Mouse (Mus musculus) kidney, postnatal 0 days (tissue): ENCODE measurements at regions not wholly inside any gene's neighbourhood (a gene's known extent, or its start where the extent isn't known, plus 50 kb on each side); places are given as distances from the start of the nearest gene placed in this dataset.

ENCODE experiments used
- ATAC-seq: fragments of 200-750 bp; cut with Nextera tagmentation; replicated peaks from 2 replicates; pipeline ENCODE4 v1.8.0; 2017; ENCODE audit warnings: low read depth, moderate number of reproducible peaks, moderate TSS enrichment, moderate library complexity; ENCODE audit not compliant: low FRiP score
- DNase-seq: peaks from one replicate; pipeline ENCODE4 v3.0.0-alpha.2; 2016; ENCODE audit warnings: low spot score
- H3K27ac ChIP-seq: fragments of 300-500 bp; sonication (generic); 2 replicates; pipeline ENCODE4 v1.5.1; 2014; ENCODE audit warnings: mild to moderate bottlenecking
- H3K27me3 ChIP-seq: fragments of 300-500 bp; sonication (generic); 2 replicates; pipeline ENCODE4 v1.6.1; 2014; ENCODE audit warnings: low read length, mixed read lengths; ENCODE audit not compliant: insufficient read depth
- H3K36me3 ChIP-seq: fragments of 300-500 bp; sonication (generic); 2 replicates; pipeline ENCODE4 v1.6.1; 2014; ENCODE audit warnings: low read length, mixed read lengths; ENCODE audit not compliant: insufficient read depth
- H3K4me1 ChIP-seq: fragments of 300-500 bp; sonication (generic); replicated peaks from 2 replicates; pipeline ENCODE4 v1.6.1; 2014; ENCODE audit warnings: antibody characterized with exemption, low read length, mixed read lengths; ENCODE audit not compliant: insufficient read depth
- H3K4me2 ChIP-seq: fragments of 300-500 bp; sonication (generic); 2 replicates; pipeline ENCODE4 v1.6.1; 2014; ENCODE audit warnings: mild to moderate bottlenecking, low read length, moderate library complexity, mixed read lengths
- H3K4me3 ChIP-seq: fragments of 300-500 bp; sonication (generic); replicated peaks from 2 replicates; pipeline ENCODE4 v1.5.1; 2014; ENCODE audit warnings: low read depth, low read length
- H3K9ac ChIP-seq: fragments of 300-500 bp; sonication (generic); 2 replicates; pipeline ENCODE4 v1.6.1; 2014; ENCODE audit warnings: low read depth, low read length
- H3K9me3 ChIP-seq: fragments of 300-500 bp; sonication (generic); replicated peaks from 2 replicates; pipeline ENCODE4 v1.6.1; 2016; ENCODE audit warnings: low read length, inconsistent platforms, mixed read lengths
- CTCF ChIP-seq: IDR thresholded peaks from 2 replicates; pipeline ENCODE4 v1.5.1; 2016; ENCODE audit warnings: antibody characterized with exemption, low read depth, mild to moderate bottlenecking, moderate library complexity
- WGBS: fragments of 180-500 bp; shearing (Covaris S2); extraction: QIAGEN DNeasy Blood & Tissue Kit; methylation state at CpG from one replicate; pipeline ENCODE4 v1.1.7; 2014; 5-methylcytosine and 5-hydroxymethylcytosine counted together

- H3K4me2 ChIP-seq = no peak overlapping the region
- no peak for TF ChIP-seq CTCF
- no peaks in the 10 kb centered on the region for H3K4me1 ChIP-seq
- no peak overlapping the region for H3K9ac ChIP-seq
- 68% methylated on average over 3 of the region's 3 CpGs for WGBS
- H3K36me3 ChIP-seq = no peaks in the 10 kb centered on the region
- H3K27me3 ChIP-seq = no peaks in the 10 kb centered on the region
- no peak overlapping the region for H3K4me3 ChIP-seq
- DNase-seq = no peak
- no peak overlapping the region for H3K27ac ChIP-seq
- 0 out of 2 replicates have a peak, but pooled peaks have one; percentile 25 for ATAC-seq
- no peaks in the 10 kb centered on the region for H3K9me3 ChIP-seq
Measured at GRCm38 (mm10) chr15:25267509-25267908, 146.1 kb downstream of the Basp1 start.

GRCm38 (mm10) chr15:25252648-25253567 is 160.7 kb downstream of the Basp1 start:
- Histone ChIP-seq H3K27me3 (no peaks in the 10 kb centered on the region), H3K9me3 (no peaks in the 10 kb centered on the region), H3K4me2 (no peak overlapping the region), H3K4me1 (no peaks in the 10 kb centered on the region), H3K9ac (no peak overlapping the region), H3K27ac (no peak overlapping the region), H3K36me3 (no peaks in the 10 kb centered on the region), H3K4me3 (no peak overlapping the region)
- TF ChIP-seq CTCF = no peak
- DNase-seq = no peak
- ATAC-seq = no peak
- 81% methylated on average over 13 of the region's 13 CpGs for WGBS

- no peaks in the 10 kb centered on the region for H3K36me3 ChIP-seq
- ATAC-seq (no peak), DNase-seq (no peak)
- WGBS = 96% methylated on average over 8 of the region's 8 CpGs
- H3K4me3 ChIP-seq = no peak overlapping the region
- no peaks in the 10 kb centered on the region for H3K4me1 ChIP-seq
- H3K9me3 ChIP-seq = no peaks in the 10 kb centered on the region
- no peaks in the 10 kb centered on the region for H3K27me3 ChIP-seq
- no peak overlapping the region for H3K9ac ChIP-seq
- TF ChIP-seq CTCF = no peak
- no peak overlapping the region for H3K27ac ChIP-seq
- H3K4me2 ChIP-seq = no peak overlapping the region
Measured at GRCm38 (mm10) chr15:25245631-25246030, 167.9 kb downstream of the Basp1 start.

GRCm38 (mm10) chr15:25237665-25238664 is 175.6 kb downstream of the Basp1 start:
- no peaks in the 10 kb centered on the region for H3K36me3 ChIP-seq
- H3K4me2 ChIP-seq = no peak overlapping the region
- DNase-seq = no peak
- H3K27me3 ChIP-seq = no peaks in the 10 kb centered on the region
- H3K9ac ChIP-seq = no peak overlapping the region
- no peak for ATAC-seq
- H3K4me1 ChIP-seq = no peaks in the 10 kb centered on the region
- no peaks in the 10 kb centered on the region for H3K9me3 ChIP-seq
- TF ChIP-seq CTCF = no peak
- WGBS = 62% methylated on average over 18 of the region's 18 CpGs
- no peak overlapping the region for H3K4me3 ChIP-seq
- H3K27ac ChIP-seq = no peak overlapping the region

GRCm38 (mm10) chr15:25236191-25236723 is 177.3 kb downstream of the Basp1 start:
- Histone ChIP-seq H3K4me3 (no peak overlapping the region), H3K4me2 (no peak overlapping the region), H3K4me1 (no peaks in the 10 kb centered on the region), H3K9ac (no peak overlapping the region), H3K27ac (no peak overlapping the region), H3K27me3 (no peaks in the 10 kb centered on the region), H3K9me3 (no peaks in the 10 kb centered on the region), H3K36me3 (no peaks in the 10 kb centered on the region)
- TF ChIP-seq CTCF = no peak
- WGBS = 70% methylated on average over 6 of the region's 6 CpGs
- ATAC-seq = no peak
- DNase-seq = no peak
